Mouse (Mus musculus): ENCODE results near the gene Gm29735. TPM values are rescaled to one million over a fixed set of nuclear protein-coding genes. Genes with fewer than 3 reads are reported as not detected.
"Not testable (repeated sequence)": the region's sequence is repeated elsewhere in the genome, so short reads cannot be mapped to it uniquely, and the experiment has no call there.

The Gm29735 gene
- polyA plus RNA-seq (2014; fragmentation: Nextera tagmentation; extraction: Ambion mirVana) = not detected in 2 replicates

DNA sequence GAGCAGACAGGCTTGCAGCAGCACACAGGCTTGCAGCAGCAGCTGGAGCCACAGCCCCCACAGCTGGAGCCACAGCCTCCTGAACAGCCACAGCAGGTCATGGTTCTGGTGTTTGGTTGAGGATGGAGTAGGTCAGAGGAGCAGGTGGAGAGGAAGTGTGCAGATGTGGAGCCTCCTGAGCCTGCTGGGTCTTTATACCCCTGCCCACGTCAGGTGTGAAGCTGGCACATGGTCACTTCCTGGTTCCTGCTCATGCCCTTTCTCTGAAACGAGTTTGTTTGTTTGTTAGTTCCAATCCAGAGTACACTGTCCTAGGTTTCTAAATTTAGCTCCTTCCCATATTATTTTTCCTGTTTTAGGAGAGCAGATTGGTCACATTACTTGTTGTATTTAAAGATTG, at the start of gene Gm29735:
Gene Gm29735 (minus strand): TSS at position 101 of the 400 bp plus-strand sequence.
- not testable (repeated sequence) for H3K27me3 ChIP-seq (ENCODE audit: control insufficient read depth, insufficient read depth, low read length); H3K4me1 ChIP-seq (ENCODE audit: control insufficient read depth, insufficient read depth, low read length); H3K4me3 ChIP-seq (ENCODE audit: low read depth, low read length); H3K27ac ChIP-seq (ENCODE audit: low read depth, low read length); H3K36me3 ChIP-seq (ENCODE audit: control insufficient read depth, insufficient read depth, low read length); ATAC-seq (replicated peaks; ENCODE audit: insufficient number of reproducible peaks, low FRiP score, low TSS enrichment); H3K9me3 ChIP-seq (replicated peaks; ENCODE audit: control insufficient read depth, low read length); H3K9ac ChIP-seq (ENCODE audit: low read depth, low read length); H3K4me2 ChIP-seq
- WGBS (ENCODE audit: insufficient replicate concordance) = 30% methylated on average over 2 of the region's 2 CpGs

DNA sequence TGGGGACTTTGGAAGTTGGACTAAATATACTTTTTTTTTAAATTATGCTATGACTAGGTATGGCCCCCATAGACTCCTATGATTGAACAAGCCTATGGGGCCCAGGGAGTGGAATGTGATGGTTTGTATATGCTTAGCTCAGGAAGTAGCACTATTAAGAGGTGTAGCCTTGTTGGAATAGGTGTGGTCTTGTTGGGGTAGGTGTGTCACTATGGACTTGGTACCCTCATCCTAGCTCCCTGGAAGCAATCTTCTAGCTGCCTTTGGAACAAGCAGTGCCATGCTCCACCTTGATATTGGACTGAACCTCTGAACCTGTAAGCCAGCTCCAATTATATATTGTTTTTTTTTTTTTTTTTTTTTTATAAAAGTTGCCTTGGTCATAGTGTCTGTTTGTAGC, 48.6 kb upstream of the Gm29735 start:
- H3K27ac ChIP-seq (ENCODE audit: low read depth, low read length) = no peak overlapping the region
- H3K4me1 ChIP-seq (ENCODE audit: control insufficient read depth, insufficient read depth, low read length) = no peaks in the 10 kb centered on the region
- H3K4me2 ChIP-seq = no peak overlapping the region
- no peak for ATAC-seq (replicated peaks; ENCODE audit: insufficient number of reproducible peaks, low FRiP score, low TSS enrichment)
- H3K9ac ChIP-seq (ENCODE audit: low read depth, low read length) = no peak overlapping the region
- no peaks in the 10 kb centered on the region for H3K27me3 ChIP-seq (ENCODE audit: control insufficient read depth, insufficient read depth, low read length)
- no peaks in the 10 kb centered on the region for H3K9me3 ChIP-seq (replicated peaks; ENCODE audit: control insufficient read depth, low read length)
- no peak overlapping the region for H3K4me3 ChIP-seq (ENCODE audit: low read depth, low read length)
- H3K36me3 ChIP-seq (ENCODE audit: control insufficient read depth, insufficient read depth, low read length) = no peaks in the 10 kb centered on the region

DNA sequence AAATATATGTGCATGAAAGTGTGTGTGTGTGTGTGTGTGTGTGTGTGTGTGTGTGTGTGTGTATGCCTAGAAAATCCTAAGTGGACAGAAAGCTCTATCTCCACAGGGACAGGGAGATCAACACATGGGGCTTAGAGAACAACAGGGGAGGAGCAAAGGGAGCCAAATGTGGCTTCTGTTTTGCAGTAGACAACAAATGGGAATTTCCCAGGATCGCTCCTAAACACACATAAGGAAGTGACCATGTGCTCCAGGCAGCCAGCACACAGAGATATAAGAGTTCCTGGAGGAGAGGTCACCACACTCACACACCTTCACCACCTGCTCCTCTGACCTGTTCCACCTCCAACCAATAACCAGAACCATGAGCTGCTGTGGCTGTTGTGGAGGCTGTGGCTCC, 44.2 kb upstream of the Gm29735 start, which contains the start of gene Krtap5-3:
Gene Krtap5-3 (plus strand): TSS at position 301 of the 400 bp plus-strand sequence.
- H3K4me2 ChIP-seq = no peak within 1 kb of the TSS
- H3K4me1 ChIP-seq (ENCODE audit: control insufficient read depth, insufficient read depth, low read length) = no peaks in the 10 kb centered on the region
- no peak within 1 kb of the TSS for H3K4me3 ChIP-seq (ENCODE audit: low read depth, low read length)
- no peaks in the 10 kb centered on the region for H3K36me3 ChIP-seq (ENCODE audit: control insufficient read depth, insufficient read depth, low read length)
- 68% methylated on average over 1 of the region's 1 CpGs for WGBS (ENCODE audit: insufficient replicate concordance)
- no peaks in the 10 kb centered on the region for H3K9me3 ChIP-seq (replicated peaks; ENCODE audit: control insufficient read depth, low read length)
- no peaks in the 10 kb centered on the region for H3K27me3 ChIP-seq (ENCODE audit: control insufficient read depth, insufficient read depth, low read length)
- no peak within 1 kb of the TSS for H3K27ac ChIP-seq (ENCODE audit: low read depth, low read length)
- no peak within 1 kb of the TSS for H3K9ac ChIP-seq (ENCODE audit: low read depth, low read length)
- ATAC-seq (replicated peaks; ENCODE audit: insufficient number of reproducible peaks, low FRiP score, low TSS enrichment) = no peak

DNA sequence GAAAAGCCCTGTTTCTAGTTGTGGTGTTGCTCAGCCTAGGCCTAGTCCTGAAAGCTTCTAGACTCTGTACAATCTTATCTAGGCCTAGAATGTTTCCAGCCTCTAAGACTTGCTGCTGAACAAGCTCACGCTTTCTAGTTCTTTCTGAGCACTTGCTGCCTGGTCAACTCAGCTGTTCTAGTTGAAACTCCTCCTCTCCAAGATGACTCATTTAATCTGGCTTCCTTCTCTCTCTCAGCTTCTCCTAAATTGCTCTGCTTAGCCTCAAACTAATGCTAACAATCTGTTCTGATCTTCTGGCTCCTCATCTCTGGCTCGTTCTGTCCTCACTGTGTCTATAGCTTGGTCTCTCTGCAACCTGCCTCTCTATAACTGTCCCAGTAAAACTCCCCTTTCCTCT, 41.8 kb upstream of the Gm29735 start:
- ATAC-seq (replicated peaks; ENCODE audit: insufficient number of reproducible peaks, low FRiP score, low TSS enrichment) = no peak
- WGBS (ENCODE audit: insufficient replicate concordance) = 65% methylated on average over 2 of the region's 2 CpGs

DNA sequence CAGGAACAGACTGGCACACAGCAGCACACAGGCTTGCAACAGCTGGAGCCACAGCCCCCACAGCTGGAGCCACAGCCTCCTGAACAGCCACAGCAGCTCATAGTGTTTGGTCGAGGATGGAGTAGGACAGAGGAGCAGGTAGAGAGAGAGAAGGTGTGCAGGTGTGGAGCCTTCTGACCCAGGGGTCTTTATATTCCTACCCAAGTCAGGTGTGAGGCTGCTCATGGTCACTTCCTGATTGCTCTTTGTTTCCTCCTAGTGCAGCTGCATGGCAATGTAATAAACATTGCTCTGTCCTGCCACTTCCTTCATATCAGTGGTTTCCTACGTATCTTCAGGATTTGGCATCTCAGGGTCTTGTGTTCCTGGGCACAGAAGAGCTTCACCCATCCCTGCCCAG, 33.4 kb upstream of the Gm29735 start, which contains the start of gene Gm10153:
Gene Gm10153 (minus strand): TSS at position 101 of the 400 bp plus-strand sequence.
- no peaks in the 10 kb centered on the region for H3K9me3 ChIP-seq (replicated peaks; ENCODE audit: control insufficient read depth, low read length)
- no peak within 1 kb of the TSS for H3K4me3 ChIP-seq (ENCODE audit: low read depth, low read length)
- H3K36me3 ChIP-seq (ENCODE audit: control insufficient read depth, insufficient read depth, low read length) = no peaks in the 10 kb centered on the region
- H3K27me3 ChIP-seq (ENCODE audit: control insufficient read depth, insufficient read depth, low read length) = no peaks in the 10 kb centered on the region
- 45% methylated on average over 2 of the region's 2 CpGs for WGBS (ENCODE audit: insufficient replicate concordance)
- H3K4me2 ChIP-seq = no peak within 1 kb of the TSS
- H3K9ac ChIP-seq (ENCODE audit: low read depth, low read length) = no peak within 1 kb of the TSS
- no peak for ATAC-seq (replicated peaks; ENCODE audit: insufficient number of reproducible peaks, low FRiP score, low TSS enrichment)
- H3K4me1 ChIP-seq (ENCODE audit: control insufficient read depth, insufficient read depth, low read length) = no peaks in the 10 kb centered on the region
- no peak within 1 kb of the TSS for H3K27ac ChIP-seq (ENCODE audit: low read depth, low read length)

More for the DNA sequence above, 41.8 kb upstream of the Gm29735 start:
- Histone ChIP-seq H3K27ac (ENCODE audit: low read depth, low read length) (no peak overlapping the region), H3K4me2 (no peak overlapping the region), H3K4me1 (ENCODE audit: control insufficient read depth, insufficient read depth, low read length) (no peaks in the 10 kb centered on the region), H3K4me3 (ENCODE audit: low read depth, low read length) (no peak overlapping the region), H3K36me3 (ENCODE audit: control insufficient read depth, insufficient read depth, low read length) (no peaks in the 10 kb centered on the region), H3K27me3 (ENCODE audit: control insufficient read depth, insufficient read depth, low read length) (no peaks in the 10 kb centered on the region), H3K9me3 (replicated peaks; ENCODE audit: control insufficient read depth, low read length) (no peaks in the 10 kb centered on the region), H3K9ac (ENCODE audit: low read depth, low read length) (no peak overlapping the region)

DNA sequence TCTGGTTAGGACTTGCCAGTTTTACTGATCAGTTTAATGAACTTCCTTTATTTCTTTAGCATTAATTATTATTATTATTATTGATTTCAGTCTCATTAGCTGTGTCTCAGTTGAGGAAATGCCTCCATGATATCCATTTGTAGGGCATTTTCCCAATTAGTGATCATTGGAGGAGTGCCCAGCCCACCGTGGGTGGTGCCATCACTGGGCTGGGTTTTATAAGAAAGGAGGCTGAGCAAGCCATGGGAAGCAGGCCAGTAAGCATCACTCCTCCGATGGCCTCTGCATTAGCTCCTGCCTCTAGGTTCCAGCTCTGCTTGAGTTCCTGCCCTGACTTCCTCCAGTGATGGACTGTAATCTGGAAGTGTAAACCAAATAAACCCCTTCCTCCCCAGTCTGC, 31.2 kb upstream of the Gm29735 start:
- H3K9ac ChIP-seq (ENCODE audit: low read depth, low read length) = no peak overlapping the region
- H3K4me2 ChIP-seq = no peak overlapping the region
- 72% methylated on average over 2 of the region's 2 CpGs for WGBS (ENCODE audit: insufficient replicate concordance)
- no peaks in the 10 kb centered on the region for H3K27me3 ChIP-seq (ENCODE audit: control insufficient read depth, insufficient read depth, low read length)
- no peaks in the 10 kb centered on the region for H3K9me3 ChIP-seq (replicated peaks; ENCODE audit: control insufficient read depth, low read length)
- H3K4me1 ChIP-seq (ENCODE audit: control insufficient read depth, insufficient read depth, low read length) = no peaks in the 10 kb centered on the region
- H3K27ac ChIP-seq (ENCODE audit: low read depth, low read length) = no peak overlapping the region
- no peak for ATAC-seq (replicated peaks; ENCODE audit: insufficient number of reproducible peaks, low FRiP score, low TSS enrichment)
- no peaks in the 10 kb centered on the region for H3K36me3 ChIP-seq (ENCODE audit: control insufficient read depth, insufficient read depth, low read length)
- H3K4me3 ChIP-seq (ENCODE audit: low read depth, low read length) = no peak overlapping the region

DNA sequence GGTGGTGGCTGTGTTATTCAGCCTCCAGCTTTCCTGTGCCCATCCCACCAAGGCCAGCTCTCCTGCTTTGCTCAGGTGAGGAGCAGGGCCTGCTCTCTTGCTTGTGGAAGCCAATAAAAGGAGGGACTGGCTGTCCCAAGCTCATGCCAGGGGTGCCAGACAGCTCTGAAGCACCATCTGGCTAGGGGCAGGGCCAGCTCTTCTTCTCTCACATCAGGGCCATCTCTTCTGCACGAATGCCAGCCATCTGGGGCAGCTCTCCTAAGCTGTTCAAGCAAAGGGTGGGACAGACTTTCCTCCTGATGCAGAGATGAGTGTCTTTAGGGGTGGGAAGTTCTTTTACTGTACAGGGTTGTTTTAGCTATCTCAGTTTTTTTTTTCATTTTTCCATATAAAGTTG, 24.1 kb upstream of the Gm29735 start:
- no peaks in the 10 kb centered on the region for H3K27me3 ChIP-seq (ENCODE audit: control insufficient read depth, insufficient read depth, low read length)
- WGBS (ENCODE audit: insufficient replicate concordance) = 27% methylated on average over 1 of the region's 1 CpGs
- no peaks in the 10 kb centered on the region for H3K9me3 ChIP-seq (replicated peaks; ENCODE audit: control insufficient read depth, low read length)
- no peak overlapping the region for H3K4me3 ChIP-seq (ENCODE audit: low read depth, low read length)
- H3K4me1 ChIP-seq (ENCODE audit: control insufficient read depth, insufficient read depth, low read length) = no peaks in the 10 kb centered on the region
- ATAC-seq (replicated peaks; ENCODE audit: insufficient number of reproducible peaks, low FRiP score, low TSS enrichment) = no peak
- no peak overlapping the region for H3K27ac ChIP-seq (ENCODE audit: low read depth, low read length)
- H3K4me2 ChIP-seq = no peak overlapping the region
- H3K9ac ChIP-seq (ENCODE audit: low read depth, low read length) = no peak overlapping the region
- H3K36me3 ChIP-seq (ENCODE audit: control insufficient read depth, insufficient read depth, low read length) = no peaks in the 10 kb centered on the region

DNA sequence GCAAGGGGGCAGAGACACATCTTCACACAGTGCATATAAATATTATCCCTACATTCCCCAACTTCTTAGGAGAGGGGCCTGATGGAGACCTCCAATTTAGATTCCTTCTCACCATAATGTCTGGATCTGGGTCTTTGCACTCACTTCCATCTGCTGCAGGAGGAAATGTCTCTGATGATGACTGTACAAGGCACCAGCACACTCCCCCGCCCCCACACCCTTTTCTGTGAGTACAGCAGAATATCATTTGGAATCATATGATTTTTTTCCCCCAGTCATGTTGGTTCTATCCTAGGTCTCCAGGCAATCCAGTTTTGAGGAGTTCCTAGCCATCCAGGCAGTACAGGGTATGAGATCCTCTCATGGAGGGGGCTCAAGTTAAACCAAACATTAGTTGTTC, 21.8 kb upstream of the Gm29735 start:
- H3K9ac ChIP-seq (ENCODE audit: low read depth, low read length) = no peak overlapping the region

DNA sequence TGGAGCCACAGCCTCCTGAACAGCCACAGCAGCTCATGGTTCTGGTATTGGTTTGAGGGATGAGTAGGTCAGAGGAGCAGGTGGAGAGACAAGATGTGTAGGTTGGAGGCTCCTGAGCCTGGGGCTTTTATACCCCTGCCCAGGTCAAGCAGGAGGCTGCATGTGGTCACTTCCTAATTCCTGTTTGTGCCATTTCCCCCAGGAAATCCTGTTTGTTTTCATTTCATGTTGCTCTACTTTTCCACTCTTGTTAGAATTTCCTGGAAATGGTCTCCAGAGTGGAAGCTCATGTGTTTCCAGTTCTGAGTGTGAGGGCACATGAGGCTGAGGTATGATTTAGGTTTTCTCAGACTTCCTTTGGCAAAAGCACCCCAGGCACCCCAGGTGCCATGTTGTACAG, 19.0 kb upstream of the Gm29735 start, which contains the start of gene Krtap5-2:
Gene Krtap5-2 (minus strand): TSS at position 101 of the 400 bp plus-strand sequence.
- not testable (repeated sequence) for H3K4me2 ChIP-seq; H3K27ac ChIP-seq (ENCODE audit: low read depth, low read length); H3K4me3 ChIP-seq (ENCODE audit: low read depth, low read length); H3K4me1 ChIP-seq (ENCODE audit: control insufficient read depth, insufficient read depth, low read length); ATAC-seq (replicated peaks; ENCODE audit: insufficient number of reproducible peaks, low FRiP score, low TSS enrichment); H3K9ac ChIP-seq (ENCODE audit: low read depth, low read length); H3K36me3 ChIP-seq (ENCODE audit: control insufficient read depth, insufficient read depth, low read length); H3K27me3 ChIP-seq (ENCODE audit: control insufficient read depth, insufficient read depth, low read length); H3K9me3 ChIP-seq (replicated peaks; ENCODE audit: control insufficient read depth, low read length)

More for the DNA sequence above, 21.8 kb upstream of the Gm29735 start:
- no peak for ATAC-seq (replicated peaks; ENCODE audit: insufficient number of reproducible peaks, low FRiP score, low TSS enrichment)
- 75% methylated on average over 1 of the region's 1 CpGs for WGBS (ENCODE audit: insufficient replicate concordance)
- no peaks in the 10 kb centered on the region for H3K27me3 ChIP-seq (ENCODE audit: control insufficient read depth, insufficient read depth, low read length)
- H3K4me2 ChIP-seq = no peak overlapping the region
- H3K27ac ChIP-seq (ENCODE audit: low read depth, low read length) = no peak overlapping the region
- no peaks in the 10 kb centered on the region for H3K36me3 ChIP-seq (ENCODE audit: control insufficient read depth, insufficient read depth, low read length)
- H3K9me3 ChIP-seq (replicated peaks; ENCODE audit: control insufficient read depth, low read length) = no peaks in the 10 kb centered on the region
- H3K4me3 ChIP-seq (ENCODE audit: low read depth, low read length) = no peak overlapping the region
- no peaks in the 10 kb centered on the region for H3K4me1 ChIP-seq (ENCODE audit: control insufficient read depth, insufficient read depth, low read length)
